Mouse (Mus musculus) adrenal gland, adult 18-20 months (tissue): ENCODE measurements around the gene Stmn1. TPM values are rescaled to one million over a fixed set of nuclear protein-coding genes. Genes with fewer than 3 reads are reported as not detected.
A peak's percentile ranks its signal among the peaks of the same experiment; 100 is the strongest.

ENCODE experiments used
- DNase-seq, 2 experiments: peaks; one replicate each; pipeline ENCODE4 v3.0.0; 2021 to 2022; ENCODE audit warnings: low spot score in 2 of 2
- long read RNA-seq, 2 experiments: library from polyadenylated mRNA; stranded (forward); transcript quantifications; one replicate each; pipeline ENCODE4 v2.0.0; 2021
- total RNA-seq, 2 experiments: library from RNA; stranded (reverse); gene quantifications; 1 replicate in 1 of 2; 2 replicates in 1 of 2; pipeline ENCODE4 v1.2.3; 2021

Gene Stmn1
- total RNA-seq, result 10 to 100 TPM; 24.8 to 25.6 TPM
- long read RNA-seq, experiment 1, partial matches to known transcripts, result 0 of 3 reads
- long read RNA-seq, experiment 1, other reads (novel, unspliced or antisense), result 0 of 3 reads
- long read RNA-seq, experiment 2, transcript Stmn1-201 (5 exons, 1,060 nt), result major isoform, 7 of 7 reads
- long read RNA-seq, experiment 2, partial matches to known transcripts, result 0 of 7 reads
- long read RNA-seq, experiment 2, other reads (novel, unspliced or antisense), result 0 of 7 reads

DNA sequence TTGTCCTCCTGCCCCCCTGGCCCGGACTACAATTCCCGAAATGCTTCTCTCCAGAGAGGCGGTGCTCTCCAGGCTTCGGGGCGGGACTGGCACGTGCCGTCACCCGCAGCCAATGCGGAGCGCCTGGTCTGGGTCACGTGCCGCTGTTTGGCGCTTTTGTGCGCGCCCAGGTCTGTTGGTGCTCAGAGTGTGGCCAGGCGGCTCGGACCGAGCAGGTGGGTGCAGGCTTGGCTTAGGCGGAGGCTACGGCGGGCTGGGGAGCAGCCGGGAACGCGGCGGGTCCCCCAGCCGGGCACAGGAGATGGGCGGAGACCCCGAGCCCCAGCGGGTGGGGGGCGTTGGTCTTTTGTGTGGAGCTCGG lies at the start of gene Stmn1:
TSS of gene Stmn1 (plus strand) at position 106 of the 361 bp plus-strand sequence.
- DNase-seq, result peak; percentile 85 to 88

DNA sequence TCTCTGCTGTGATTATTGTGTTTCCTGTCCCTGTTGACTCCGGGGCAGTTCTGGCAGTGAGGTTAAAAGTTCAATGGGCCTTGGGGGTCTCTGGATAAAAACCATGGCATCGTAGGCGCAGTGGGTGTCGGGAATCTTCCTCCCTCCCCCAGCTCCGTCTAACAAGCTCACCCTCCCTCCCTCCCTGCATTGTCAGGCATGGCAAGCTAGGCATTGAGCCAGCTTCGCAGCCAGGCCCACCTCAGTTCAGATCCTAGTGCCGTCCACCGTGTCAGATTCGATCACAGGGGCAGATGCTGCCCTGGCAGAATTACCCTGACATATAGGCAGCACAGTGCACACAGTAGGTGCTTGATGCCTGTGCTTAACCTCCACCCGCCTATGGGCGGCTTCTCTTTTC lies 46.1 kb upstream of the Stmn1 start:
- no peak for DNase-seq

DNA sequence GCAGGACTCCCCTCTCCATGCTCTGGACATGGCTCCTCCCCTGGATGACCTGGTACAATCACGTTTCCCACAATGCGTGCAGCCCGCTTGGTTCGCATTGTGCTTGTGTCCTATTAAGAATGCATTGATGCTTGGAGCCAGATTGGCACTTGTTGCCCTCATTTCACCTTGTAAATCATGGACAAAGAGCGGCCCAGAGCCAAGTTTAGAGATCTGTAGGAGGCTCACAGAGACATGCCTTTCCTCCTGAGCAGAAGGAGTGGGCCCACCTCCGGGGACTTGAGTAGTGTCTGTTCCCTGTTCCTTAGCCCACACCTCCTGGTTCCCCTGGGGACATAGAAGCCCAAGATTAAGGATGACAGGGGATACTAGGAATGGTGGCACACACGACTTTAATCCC lies 44.2 kb upstream of the Stmn1 start:
- no peak for DNase-seq

DNA sequence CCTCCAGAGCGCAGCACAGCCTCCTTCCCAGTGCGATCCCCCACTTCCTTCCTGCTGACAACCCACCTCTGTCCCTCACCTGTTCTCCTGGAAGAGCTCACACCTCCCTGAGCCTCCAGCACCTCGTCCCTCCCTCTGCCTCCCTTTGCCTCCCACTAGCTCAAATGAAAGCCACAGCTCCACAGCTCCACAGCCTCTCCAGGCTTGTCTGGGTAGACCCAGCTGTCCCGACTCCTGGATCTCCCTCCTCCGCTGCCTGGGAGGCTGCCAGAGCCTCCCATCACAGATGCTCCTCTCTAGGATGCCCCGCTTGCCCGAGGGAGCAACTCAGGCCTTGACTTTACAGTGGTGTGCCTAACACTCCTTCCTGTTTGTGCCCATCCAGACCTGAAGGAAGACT lies 43.0 kb upstream of the Stmn1 start:
- DNase-seq, result no peak

GRCm38 (mm10) chr4:134430381-134431004 lies 37.6 kb upstream of the Stmn1 start:
- DNase-seq, result no peak

- no peak for DNase-seq
Measured at GRCm38 (mm10) chr4:134432686-134433360, 35.3 kb upstream of the Stmn1 start.

GRCm38 (mm10) chr4:134436185-134436584 lies 31.9 kb upstream of the Stmn1 start:
- DNase-seq, result no peak

DNA sequence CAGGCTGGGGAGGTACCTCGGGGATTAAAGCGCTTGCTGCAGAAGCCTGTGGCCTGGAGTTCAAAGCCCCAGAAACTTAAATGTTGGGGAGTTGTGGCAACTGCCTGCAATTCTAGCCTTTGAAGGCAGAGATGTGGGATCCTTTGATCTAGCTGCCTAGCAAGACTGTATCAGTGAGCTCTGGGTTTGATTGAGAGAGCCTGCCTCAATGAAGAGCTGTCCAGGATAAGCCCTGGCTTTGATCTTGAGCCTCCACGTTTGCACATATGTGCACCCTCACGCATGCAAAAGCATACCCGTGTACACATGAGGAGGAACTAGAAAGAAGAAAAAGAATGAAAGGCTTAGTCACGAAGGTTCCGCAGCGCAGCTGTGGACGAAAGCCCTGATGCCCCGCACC lies 31.5 kb upstream of the Stmn1 start:
- DNase-seq, result no peak

- no peak for DNase-seq
Measured at GRCm38 (mm10) chr4:134439119-134439518, 29.0 kb upstream of the Stmn1 start.

GRCm38 (mm10) chr4:134439919-134440318 lies 28.2 kb upstream of the Stmn1 start:
- no peak for DNase-seq

DNA sequence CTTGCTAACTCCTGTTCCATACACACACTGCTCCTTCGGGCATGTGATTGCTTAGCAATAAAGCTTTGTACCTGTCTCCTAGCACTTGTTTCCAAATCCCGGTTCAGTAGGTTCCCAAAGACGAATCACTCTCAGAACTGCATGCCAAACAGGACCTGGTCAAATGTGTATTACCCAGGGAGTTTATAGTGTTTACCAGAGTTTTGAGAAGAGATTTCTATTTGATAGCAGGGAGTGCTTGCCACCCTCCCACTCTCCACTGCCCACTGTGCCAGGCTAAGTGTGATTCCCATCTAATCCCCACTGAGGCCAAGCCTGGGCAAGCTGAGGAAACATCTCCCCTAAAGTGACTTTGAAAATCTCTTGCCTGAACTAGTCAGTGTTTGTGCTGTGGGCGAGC lies 25.9 kb upstream of the Stmn1 start:
- DNase-seq, result no peak

DNA sequence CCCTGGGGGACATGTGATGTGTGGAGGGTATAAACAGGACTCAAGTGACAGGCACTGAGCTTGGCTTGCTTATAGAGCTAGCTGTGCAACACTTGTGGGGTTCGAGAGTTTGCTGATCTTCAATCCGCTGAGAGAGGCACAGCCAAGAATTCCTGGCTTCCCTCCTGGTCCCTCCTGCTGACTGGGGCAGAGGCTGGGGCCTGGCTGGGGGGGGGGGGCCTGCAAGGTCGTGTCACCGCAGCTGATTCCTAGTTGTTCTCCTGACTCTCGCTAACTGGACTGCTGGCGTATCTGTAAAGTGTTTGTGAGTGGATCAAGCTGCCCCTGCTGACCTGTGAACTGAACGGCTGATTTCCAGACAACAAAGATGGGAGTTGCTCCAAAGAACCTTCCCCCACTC lies 24.5 kb upstream of the Stmn1 start:
- no peak for DNase-seq

DNA sequence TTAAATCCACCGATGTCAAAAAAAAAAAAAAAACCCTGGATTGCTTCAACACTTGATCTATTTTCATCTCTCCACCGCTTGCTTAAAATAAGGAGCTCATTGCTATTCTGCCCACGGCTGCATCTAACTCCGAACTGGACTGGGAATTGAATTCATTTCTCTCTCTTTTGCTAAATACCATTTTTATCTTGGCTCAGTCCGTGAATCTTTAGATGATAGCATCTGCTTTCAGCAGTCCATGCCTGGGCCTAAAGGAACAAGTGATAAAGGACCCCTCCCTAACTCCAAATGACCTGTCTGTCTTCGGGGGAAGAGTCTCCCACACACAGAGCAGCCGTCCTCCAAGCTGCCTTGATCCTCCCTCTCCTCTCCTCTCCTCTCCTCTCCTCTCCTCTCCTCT lies 23.2 kb upstream of the Stmn1 start:
- no peak for DNase-seq

GRCm38 (mm10) chr4:134445489-134445888 lies 22.6 kb upstream of the Stmn1 start:
- no peak for DNase-seq

DNA sequence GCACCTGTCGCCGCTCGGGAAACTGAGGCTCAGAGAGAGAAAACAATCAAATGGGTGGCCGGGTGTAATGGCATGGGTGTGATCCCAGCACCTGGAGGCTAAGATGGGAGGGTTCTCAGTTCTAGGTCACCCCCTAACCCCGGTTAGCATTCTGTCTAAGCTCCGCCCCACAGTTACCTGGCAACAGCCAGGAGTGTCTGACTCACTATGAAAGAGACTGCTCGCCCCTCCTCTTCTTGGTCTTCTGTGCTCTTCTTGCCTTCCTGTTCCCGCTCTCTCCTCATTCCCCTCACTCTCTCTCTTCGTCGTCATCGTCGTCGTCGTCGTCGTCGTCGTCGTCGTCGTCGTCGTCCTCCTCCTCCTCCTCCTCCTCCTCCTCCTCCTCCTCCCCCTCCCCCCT lies 20.2 kb upstream of the Stmn1 start:
- no peak for DNase-seq

GRCm38 (mm10) chr4:134449595-134450391 lies 18.3 kb upstream of the Stmn1 start:
- DNase-seq, result no peak

DNA sequence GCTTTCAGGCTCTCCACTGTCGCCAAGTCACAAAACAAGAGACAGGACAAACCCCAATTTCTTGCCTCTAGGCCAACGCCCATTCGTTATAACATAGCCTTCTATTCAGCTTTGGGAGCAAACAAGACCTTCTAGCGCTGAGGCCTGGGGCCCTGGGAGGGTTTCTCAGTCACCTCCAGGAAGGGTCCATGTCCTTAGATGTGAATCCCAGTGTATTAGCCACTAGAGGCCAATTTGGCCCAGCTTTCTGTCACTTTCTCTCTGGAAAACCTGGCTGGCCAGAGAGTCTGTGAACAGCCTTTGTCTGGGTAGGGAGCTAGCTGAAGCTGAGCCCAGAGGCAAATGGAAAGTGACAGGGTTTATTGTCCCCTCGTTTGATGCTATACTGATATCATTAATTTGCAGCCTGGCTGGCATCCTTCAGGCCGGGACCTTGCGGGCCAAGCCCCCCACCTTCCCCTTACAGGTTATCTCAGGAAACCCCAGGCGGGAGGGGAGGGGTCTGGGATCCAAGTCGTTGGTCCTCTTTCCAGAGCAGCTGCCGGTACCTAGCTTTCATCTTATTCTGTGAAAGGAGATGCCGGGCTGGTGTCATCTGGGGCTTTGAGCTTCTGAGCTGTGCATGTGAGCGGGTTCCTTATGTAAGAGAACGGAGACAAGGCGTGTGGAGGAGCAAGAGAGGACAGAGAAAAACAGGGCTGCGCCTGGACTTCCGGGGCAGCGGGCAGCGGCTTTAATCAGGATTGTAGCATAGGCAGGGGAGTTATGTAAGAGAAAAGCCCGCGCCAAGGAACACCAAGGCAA lies 17.5 kb upstream of the Stmn1 start:
- DNase-seq, result no peak

- no peak for DNase-seq
Measured at GRCm38 (mm10) chr4:134451484-134451883, 16.6 kb upstream of the Stmn1 start.

- DNase-seq, result peak in 1 of 2 experiments; percentile 22
Measured at GRCm38 (mm10) chr4:134453619-134454400, 14.3 kb upstream of the Stmn1 start.

GRCm38 (mm10) chr4:134455310-134455709 lies 12.8 kb upstream of the Stmn1 start:
- DNase-seq, result no peak
